Mouse (Mus musculus) cortical plate, adult 2 months (tissue): ENCODE measurements around the gene Plekhb1. TPM values are rescaled to one million over a fixed set of nuclear protein-coding genes. Genes with fewer than 3 reads are reported as not detected.

Experiments
- H3K27ac ChIP-seq: fragments of 200-500 bp; 2 replicates; pipeline ENCODE4 v1.5.1; 2012; ENCODE audit warnings: low read length, control low read depth, inconsistent platforms; ENCODE audit not compliant: insufficient read depth
- H3K4me1 ChIP-seq: fragments of 200-500 bp; 2 replicates; pipeline ENCODE4 v1.6.1; 2011; ENCODE audit warnings: low read length; ENCODE audit not compliant: control insufficient read depth, insufficient read depth
- H3K4me3 ChIP-seq: fragments of 200-500 bp; 2 replicates; pipeline ENCODE4 v1.5.1; 2011; ENCODE audit warnings: mild to moderate bottlenecking, low read length, control low read depth; ENCODE audit not compliant: insufficient read depth
- CTCF ChIP-seq: fragments of 200-500 bp; IDR thresholded peaks from 2 replicates; pipeline ENCODE4 v1.5.1; 2011; ENCODE audit warnings: mild to moderate bottlenecking, control low read depth, low read length; ENCODE audit not compliant: insufficient read depth; ENCODE audit errors: extremely low read depth
- POLR2A ChIP-seq: fragments of 200-500 bp; IDR thresholded peaks from 2 replicates; pipeline ENCODE4 v1.6.1; 2011; ENCODE audit warnings: mild to moderate bottlenecking, low read length, control low read depth; ENCODE audit not compliant: insufficient read depth; ENCODE audit errors: extremely low read depth
- polyA plus RNA-seq: library from polyadenylated mRNA; depleted of rRNA; stranded (reverse); fragments of >200 nt; gene quantifications from 2 replicates; pipeline ENCODE4 v1.2.3, GENCODE M21; 2012

The Plekhb1 gene
- polyA plus RNA-seq, 1 experiment: 661 TPM

DNA sequence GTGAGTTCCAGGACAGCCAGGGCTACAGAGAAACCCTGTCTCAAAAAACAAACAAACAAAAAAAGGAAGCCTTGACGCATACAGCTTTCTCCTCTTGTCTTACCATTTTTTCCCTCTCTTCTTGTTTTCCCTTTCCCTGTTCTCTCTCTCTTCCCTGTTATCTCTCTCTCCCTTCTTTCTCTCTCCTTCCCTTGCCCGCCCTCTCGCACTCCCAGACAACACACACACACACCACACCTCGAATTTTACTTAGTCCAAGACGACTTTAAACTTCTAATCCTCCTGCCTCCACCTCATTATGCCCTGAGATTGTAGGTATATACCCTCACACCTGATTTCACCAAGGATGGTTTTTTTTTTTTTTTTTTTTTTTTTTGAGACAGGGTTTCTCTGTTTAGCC lies 21.9 kb upstream of the Plekhb1 start:
- no peak for TF ChIP-seq CTCF
- TF ChIP-seq POLR2A: no peak
- Histone ChIP-seq H3K27ac (no peak overlapping the region), H3K4me3 (no peak overlapping the region), H3K4me1 (peaks cover 2% of the 10 kb centered on the region; the same call in 1 of the 2 replicates)

DNA sequence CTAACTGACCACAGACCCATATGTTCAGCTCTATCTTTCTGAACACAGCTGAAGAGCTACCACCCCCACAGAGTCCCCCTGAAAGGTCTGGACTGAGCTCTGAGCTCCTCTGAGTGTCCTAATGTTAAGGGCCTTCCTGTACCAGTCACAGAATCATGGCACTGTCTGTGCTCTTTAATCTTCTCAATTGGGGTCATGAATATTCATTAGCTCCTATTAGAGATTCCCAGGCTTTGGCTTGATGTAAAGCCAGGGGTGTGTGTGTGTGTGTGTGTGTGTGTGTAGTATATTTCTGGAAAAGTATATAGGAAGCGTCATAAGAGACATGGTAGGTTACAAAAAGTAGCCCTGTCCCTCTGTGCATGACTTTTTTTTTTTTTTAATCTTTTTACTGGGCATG lies 21.0 kb upstream of the Plekhb1 start:
- Histone ChIP-seq H3K27ac (no peak overlapping the region), H3K4me3 (no peak overlapping the region), H3K4me1 (peaks cover 2% of the 10 kb centered on the region; the same call in 1 of the 2 replicates)
- TF ChIP-seq POLR2A (no peak), CTCF (no peak)

DNA sequence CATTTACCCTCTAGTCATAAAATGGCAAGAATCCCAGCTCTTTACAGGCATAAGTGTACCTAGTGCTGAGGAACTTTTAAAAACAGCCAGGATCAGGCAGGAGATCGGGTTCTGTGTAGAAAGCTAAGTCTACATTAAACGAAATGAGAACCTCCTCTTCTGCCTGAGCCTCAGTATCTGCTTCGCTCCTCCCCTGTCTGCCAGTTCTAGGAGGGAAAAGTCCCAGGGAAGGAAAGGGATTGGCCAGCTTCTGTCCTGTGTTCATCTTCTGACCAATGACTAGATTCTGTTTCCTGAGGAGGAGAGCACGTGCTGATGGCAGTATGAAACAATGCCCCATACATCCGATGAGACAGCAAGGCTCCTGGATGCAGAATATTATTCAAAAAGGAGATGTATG lies 18.9 kb upstream of the Plekhb1 start:
- peaks cover 2% of the 10 kb centered on the region; the same call in 1 of the 2 replicates for H3K4me1 ChIP-seq

DNA sequence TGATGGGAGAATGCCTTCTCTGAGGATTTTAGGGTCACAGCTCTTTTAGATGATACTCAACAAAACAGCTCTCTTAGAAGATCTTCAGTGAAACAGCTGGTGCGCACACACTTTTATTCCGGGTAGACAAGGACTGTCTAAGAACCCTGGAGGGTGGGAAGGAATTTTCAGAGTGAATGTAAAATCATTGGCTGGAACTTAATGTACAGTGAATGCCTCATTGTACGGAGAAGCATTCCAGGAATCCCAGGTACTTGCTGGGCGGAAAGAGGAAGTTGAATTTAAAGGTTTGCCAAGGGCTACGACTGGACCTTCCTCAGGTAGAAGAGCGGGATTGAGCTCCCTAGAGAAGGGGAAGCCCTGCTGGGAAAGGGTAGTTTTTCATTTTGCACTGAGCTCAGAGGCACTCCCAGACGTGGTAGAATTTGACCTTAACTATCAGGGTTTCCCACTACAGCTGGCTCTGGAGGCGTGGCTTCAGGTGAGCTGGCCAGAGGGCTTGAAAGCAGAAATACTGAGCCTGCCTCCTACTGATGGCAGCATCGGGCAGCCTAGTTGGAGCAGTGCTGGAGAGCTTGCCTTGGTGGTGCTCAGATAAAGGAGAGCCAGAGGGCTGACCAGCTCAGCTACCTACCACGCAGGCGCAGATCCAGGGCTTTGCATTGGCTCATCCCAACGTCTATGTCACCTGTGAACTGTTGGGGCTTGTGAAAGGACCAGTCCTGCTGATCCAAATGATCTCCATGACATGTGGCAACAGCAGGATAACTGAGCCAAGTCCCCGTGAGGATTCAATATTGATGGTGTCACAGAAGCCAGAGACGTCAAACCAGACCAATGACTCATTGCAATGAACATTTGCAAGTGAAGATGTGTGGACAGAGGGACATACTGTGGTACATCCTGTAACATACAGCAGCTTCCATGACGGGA lies 17.0 kb upstream of the Plekhb1 start:
- Histone ChIP-seq H3K4me3 (no peak overlapping the region), H3K4me1 (peaks cover 2% of the 10 kb centered on the region; the same call in 1 of the 2 replicates)
- no peak for TF ChIP-seq CTCF
- no peak for TF ChIP-seq POLR2A

More for the DNA sequence above, 18.9 kb upstream of the Plekhb1 start:
- Histone ChIP-seq H3K4me3 (no peak overlapping the region), H3K27ac (no peak overlapping the region)
- TF ChIP-seq CTCF (no peak), POLR2A (peak; percentile 33; the same call in 1 of the 2 replicates)

DNA sequence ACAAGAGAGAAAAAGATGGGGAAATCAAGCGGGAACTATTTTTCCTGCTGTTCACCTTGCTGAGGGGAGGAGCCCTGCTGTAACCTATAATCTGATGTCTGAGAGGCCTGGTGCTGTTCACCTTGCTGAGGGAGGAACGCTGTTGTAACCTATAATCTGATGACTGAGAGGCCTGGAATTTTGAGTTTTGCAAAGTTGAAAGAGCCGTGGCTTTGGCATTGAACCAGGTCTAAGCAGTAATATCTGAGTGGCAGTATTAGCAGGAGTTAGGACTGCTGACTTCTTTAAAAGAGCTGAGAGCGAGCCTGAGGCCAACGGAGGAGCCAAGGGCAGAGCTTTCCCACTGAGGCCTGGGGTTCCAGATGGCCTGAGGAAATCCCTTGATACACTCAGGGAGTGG lies 15.8 kb upstream of the Plekhb1 start:
- Histone ChIP-seq H3K27ac (no peak overlapping the region), H3K4me1 (peaks cover 2% of the 10 kb centered on the region; the same call in 1 of the 2 replicates), H3K4me3 (no peak overlapping the region)
- no peak for TF ChIP-seq POLR2A
- TF ChIP-seq CTCF: no peak

More for the DNA sequence above, 17.0 kb upstream of the Plekhb1 start:
- H3K27ac ChIP-seq: no peak overlapping the region

DNA sequence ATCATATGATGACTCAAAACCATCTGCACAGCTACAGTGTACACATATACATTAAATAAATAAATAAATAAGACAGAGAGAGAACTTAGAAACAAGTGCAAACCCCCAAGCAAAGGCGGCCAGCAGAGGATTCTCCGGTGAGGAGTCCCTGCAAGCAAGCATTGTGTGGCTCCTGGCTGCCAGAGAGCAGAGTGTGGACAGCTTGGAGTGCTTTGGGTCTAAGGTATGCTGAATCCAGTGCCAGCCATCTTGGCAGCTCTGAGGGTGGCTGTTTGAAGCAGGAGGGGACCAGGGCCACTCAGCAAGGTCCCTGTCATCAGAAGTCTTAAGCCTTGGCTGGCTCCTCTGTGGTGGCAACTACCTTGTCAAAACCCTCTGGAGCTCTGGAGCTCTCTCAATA lies 12.7 kb upstream of the Plekhb1 start:
- no peak for TF ChIP-seq CTCF
- no peak for TF ChIP-seq POLR2A
- Histone ChIP-seq H3K27ac (no peak overlapping the region), H3K4me1 (0 out of 2 replicates have a peak, but pooled peaks cover 3% of the 10 kb centered on the region), H3K4me3 (no peak overlapping the region)

DNA sequence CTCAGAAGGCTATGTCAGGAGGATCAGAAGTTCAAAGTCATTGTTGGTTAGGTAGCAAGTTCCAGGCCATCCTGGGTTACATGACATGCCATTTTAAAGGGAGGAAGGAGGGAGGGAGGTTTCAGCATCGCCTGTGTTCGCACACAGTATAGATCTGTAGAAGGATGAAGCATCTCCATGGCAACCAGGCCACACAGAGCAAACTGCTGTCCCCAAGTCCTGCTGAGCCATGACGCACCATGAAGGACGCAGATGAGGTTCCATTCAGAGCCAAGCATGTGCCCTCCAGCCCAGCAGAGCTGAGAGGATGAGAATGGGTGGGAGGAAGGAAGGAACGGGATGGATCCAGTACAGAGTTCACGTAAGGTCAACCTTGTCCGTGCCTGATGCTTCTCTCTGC lies 11.2 kb upstream of the Plekhb1 start:
- 0 out of 2 replicates have a peak, but pooled peaks cover 3% of the 10 kb centered on the region for H3K4me1 ChIP-seq
- no peak overlapping the region for H3K4me3 ChIP-seq
- TF ChIP-seq CTCF: no peak
- no peak for TF ChIP-seq POLR2A
- no peak overlapping the region for H3K27ac ChIP-seq

DNA sequence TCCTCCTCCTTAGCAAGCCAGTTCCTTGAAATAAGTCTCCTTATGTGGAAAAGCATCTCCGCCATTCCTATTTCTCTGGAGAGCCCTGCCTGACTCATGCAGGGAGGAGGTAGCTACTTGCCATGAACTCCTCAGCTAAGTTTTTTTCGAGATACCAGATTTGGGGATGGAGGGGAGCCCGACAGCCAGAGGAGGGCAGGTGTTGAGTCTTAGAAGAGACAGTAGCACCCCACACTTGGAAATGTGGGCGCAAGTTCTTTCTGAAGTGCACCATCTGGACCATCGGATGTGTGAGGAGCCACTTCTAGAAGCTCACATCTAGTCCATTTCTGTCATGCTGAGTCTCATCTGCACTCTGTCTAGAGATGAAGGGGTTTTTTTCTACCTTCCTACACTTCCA lies 8.4 kb upstream of the Plekhb1 start:
- 0 out of 2 replicates have a peak, but pooled peaks cover 3% of the 10 kb centered on the region for H3K4me1 ChIP-seq
- H3K4me3 ChIP-seq: no peak overlapping the region
- TF ChIP-seq CTCF (no peak), POLR2A (no peak)
- H3K27ac ChIP-seq: peak overlapping the region; percentile 51; the same call in 1 of the 2 replicates

DNA sequence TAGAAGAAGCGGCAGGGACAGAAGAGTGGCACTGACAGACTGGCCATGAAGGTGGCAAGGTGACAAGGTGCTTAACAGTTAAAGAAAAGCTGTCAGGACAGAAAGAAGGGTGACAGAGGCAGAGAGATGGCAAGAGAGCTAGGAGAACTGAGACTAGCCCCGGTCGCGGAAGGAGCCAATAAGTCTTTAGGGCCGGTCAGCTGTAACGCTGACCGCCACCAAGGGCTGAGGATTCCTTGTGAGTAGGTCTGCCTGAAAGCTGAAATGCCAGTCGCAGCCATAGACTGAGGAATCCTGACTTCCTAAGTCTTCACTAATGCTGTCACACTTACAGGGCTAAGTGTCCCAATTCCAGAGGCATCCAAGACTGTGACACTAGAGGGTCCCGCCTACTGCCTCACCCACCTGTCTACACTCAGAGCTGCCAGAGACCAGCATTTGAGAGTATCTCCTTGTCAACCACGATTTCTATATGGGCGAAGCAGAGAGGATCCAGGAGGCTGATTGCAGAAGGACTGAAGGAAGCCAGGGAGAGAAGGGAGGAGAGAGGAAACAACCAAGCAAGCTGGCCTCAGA lies 1.6 kb upstream of the Plekhb1 start:
- TF ChIP-seq POLR2A: no peak
- TF ChIP-seq CTCF: no peak
- peaks cover 3% of the 10 kb centered on the region for H3K4me1 ChIP-seq
- no peak overlapping the region for H3K27ac ChIP-seq
- no peak overlapping the region for H3K4me3 ChIP-seq
